Mouse (Mus musculus): Measurements from ENCODE around the gene Fibcd1. TPM values are rescaled to one million over a fixed set of nuclear protein-coding genes. Genes with fewer than 3 reads are reported as not detected.

The Fibcd1 gene
- polyA plus RNA-seq (2016; fragmentation: Nextera tagmentation; extraction: Ambion mirVana), result not detected in 2 replicates

DNA sequence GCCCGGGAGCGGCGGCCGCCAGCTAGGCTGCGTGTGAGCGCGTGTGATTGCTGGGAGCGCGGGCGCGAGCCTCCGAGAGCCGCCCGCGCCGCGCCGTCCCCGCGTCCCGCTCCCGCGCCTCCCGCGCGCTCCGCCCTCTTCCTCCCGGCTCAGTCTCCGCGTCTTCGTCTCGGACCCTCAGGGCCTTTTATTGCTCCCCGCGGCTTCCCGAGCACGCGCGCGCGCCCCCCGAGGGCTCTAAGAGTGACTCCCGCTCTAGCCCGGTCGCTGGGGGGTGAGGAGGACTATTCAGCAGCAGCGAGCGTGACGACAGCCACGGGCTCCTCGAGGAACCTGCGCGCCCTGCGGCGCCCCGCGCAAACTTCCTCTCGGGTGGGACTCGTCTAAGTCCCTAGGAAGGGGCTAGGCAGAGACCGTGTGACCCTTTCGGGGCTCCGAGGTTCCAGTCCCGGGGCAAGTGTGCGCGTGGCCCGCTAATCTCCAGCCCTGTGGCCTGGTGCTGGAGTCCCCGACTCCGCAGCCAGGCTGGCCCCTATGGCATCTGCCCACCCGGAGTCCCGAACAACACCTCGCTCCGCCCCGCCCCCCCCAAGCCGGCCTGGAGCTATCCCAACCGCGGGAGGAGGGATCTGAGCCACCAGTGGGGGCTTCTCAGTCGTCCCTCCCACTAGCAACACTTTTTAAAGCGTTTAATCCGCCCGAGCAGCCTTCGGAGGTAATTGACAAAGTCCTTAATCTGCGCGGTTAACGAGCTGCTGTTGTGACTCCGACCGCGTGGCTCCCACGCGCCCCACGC, at the start of gene Fibcd1:
Gene Fibcd1, minus strand, starts transcription at position 110 of the 796 bp plus-strand sequence.
- H3K9me3 ChIP-seq (replicated peaks), result no peaks in the 10 kb centered on the region
- H3K4me1 ChIP-seq, result peaks cover 21% of the 10 kb centered on the region
- peaks cover 74% of the 10 kb centered on the region for H3K27me3 ChIP-seq (replicated peaks)
- peak within 1 kb of the TSS; percentile 48 for H3K9ac ChIP-seq
- no peak for ATAC-seq
- 2% methylated on average over 65 of the region's 88 CpGs for WGBS (ENCODE audit: insufficient replicate concordance)
- no peak within 1 kb of the TSS for H3K27ac ChIP-seq
- no peaks in the 10 kb centered on the region for H3K36me3 ChIP-seq
- H3K4me2 ChIP-seq, result peak within 1 kb of the TSS; percentile 73
- H3K4me3 ChIP-seq, result peak within 1 kb of the TSS; percentile 49

DNA sequence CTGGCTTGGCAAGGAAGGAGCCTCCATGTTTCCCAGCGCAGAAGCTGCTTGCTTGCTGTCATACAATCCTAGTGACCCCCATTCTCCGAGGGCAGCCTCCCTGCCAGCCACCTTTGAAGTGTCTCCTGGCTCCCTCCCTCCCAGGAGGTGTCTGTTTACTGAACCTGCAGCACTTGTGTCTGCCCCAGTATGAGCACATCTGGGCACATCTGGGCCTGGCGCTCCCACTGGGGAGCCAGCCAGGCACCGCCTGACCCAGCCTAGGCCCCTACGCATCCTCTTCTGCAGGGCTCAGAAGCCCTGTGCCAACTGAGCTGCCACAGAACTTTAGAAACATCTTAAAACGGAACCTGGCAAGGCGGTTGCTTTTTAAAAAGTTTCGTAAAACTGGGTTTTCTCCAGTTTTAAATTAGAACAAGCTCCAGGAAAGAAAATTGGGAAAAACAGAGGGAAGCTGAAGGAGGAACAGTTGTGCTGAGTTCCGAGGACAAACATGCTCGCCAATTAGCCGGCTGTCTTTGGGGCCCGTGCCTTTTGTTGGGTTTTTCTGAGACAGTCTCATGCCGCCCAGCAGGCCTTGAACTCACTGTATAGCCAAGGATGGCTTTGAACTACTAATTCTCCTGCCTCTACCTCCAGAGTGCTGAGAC, 48.5 kb upstream of the Fibcd1 start:
- 61% methylated on average over 13 of the region's 13 CpGs for WGBS (ENCODE audit: insufficient replicate concordance)
- Histone ChIP-seq H3K4me2 (no peak overlapping the region), H3K27me3 (replicated peaks) (peaks cover 19% of the 10 kb centered on the region; the same call in 1 of the 2 replicates), H3K9ac (no peak overlapping the region), H3K27ac (no peak overlapping the region), H3K4me1 (no peaks in the 10 kb centered on the region), H3K36me3 (no peaks in the 10 kb centered on the region), H3K9me3 (replicated peaks) (no peaks in the 10 kb centered on the region), H3K4me3 (no peak overlapping the region)
- no peak for ATAC-seq

DNA sequence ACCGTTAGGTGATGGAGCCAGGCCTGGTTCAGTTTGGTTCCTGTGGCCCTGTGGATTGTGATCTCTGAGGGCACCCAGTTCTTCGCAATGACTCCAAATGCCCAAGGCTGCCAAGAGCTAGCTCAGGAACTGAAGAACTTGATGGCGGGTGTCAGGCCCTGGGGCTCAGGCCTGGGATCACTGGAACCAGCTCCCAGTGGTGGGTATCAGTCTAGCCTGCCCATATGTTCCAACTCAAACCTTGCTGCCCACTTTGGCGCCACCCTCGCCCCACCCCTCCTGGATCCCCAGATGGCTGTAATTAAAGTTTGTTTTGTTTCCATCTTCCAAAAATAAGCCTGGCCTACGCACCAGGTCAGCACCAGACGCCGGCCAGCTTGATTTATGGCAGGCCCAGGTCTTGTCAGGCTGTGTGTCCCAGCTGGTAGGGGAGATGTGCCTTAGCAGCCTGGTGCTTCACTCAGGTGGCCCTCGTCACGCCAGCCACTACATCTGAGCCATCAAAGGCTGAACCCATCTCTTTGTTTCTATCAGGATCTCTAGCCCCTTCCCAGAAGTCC, 47.4 kb upstream of the Fibcd1 start:
- no peak for ATAC-seq
- Histone ChIP-seq H3K27me3 (replicated peaks) (peaks cover 31% of the 10 kb centered on the region), H3K27ac (no peak overlapping the region), H3K9ac (no peak overlapping the region), H3K9me3 (replicated peaks) (no peaks in the 10 kb centered on the region), H3K36me3 (no peaks in the 10 kb centered on the region), H3K4me3 (no peak overlapping the region), H3K4me1 (no peaks in the 10 kb centered on the region), H3K4me2 (no peak overlapping the region)
- WGBS (ENCODE audit: insufficient replicate concordance), result 71% methylated on average over 10 of the region's 10 CpGs

DNA sequence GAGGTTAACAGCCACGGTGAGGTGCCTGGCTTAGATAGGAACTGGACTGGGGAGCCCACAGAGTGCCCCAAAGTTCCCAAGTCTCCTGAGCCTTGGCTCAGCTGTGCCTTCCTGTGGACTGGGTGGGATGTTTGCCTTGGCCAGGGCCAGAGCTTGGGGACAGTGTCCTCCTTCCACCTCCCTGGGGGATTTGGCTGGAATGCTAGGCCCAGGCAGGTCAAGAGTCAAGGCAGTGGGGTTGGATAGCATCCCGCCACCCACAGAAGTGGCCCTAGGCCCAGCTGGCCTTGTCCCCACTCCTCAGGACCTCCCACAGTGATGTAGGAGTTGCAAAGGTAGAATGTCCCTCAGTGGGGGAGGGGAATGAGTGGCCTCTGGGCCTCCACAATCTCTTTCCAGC, 45.4 kb upstream of the Fibcd1 start:
- Histone ChIP-seq H3K4me1 (0 out of 2 replicates have a peak, but pooled peaks cover 8% of the 10 kb centered on the region), H3K27ac (no peak overlapping the region), H3K9me3 (replicated peaks) (no peaks in the 10 kb centered on the region), H3K36me3 (no peaks in the 10 kb centered on the region), H3K27me3 (replicated peaks) (peaks cover 51% of the 10 kb centered on the region), H3K4me2 (no peak overlapping the region), H3K9ac (no peak overlapping the region), H3K4me3 (no peak overlapping the region)
- 83% methylated on average over 2 of the region's 2 CpGs for WGBS (ENCODE audit: insufficient replicate concordance)
- ATAC-seq, result no peak

DNA sequence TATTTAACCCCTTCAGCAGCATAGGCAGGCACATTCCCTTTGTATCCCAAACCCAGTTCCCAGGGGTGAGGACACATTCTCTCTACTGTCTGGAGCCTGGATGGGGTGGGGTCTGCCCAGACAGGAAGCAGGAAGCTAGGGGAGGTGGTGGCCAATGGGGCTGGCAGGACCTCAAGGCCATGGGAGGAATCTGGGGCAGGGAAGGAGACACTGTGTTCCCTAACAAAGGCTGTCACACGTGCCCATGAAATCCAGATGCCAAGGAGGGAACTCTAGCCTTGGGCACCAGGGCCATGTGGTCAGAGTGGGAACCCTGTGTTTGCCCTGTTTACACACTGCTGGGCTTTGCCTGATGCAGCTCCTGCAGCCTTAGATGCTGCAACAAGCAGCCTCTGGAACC, 43.1 kb upstream of the Fibcd1 start:
- H3K27ac ChIP-seq, result no peak overlapping the region
- WGBS (ENCODE audit: insufficient replicate concordance), result 36% methylated on average over 1 of the region's 1 CpGs
- ATAC-seq, result no peak
- no peaks in the 10 kb centered on the region for H3K36me3 ChIP-seq
- H3K4me3 ChIP-seq, result no peak overlapping the region
- H3K4me2 ChIP-seq, result no peak overlapping the region
- no peaks in the 10 kb centered on the region for H3K9me3 ChIP-seq (replicated peaks)
- peaks cover 74% of the 10 kb centered on the region for H3K27me3 ChIP-seq (replicated peaks)
- 0 out of 2 replicates have a peak, but pooled peaks cover 8% of the 10 kb centered on the region for H3K4me1 ChIP-seq
- no peak overlapping the region for H3K9ac ChIP-seq

DNA sequence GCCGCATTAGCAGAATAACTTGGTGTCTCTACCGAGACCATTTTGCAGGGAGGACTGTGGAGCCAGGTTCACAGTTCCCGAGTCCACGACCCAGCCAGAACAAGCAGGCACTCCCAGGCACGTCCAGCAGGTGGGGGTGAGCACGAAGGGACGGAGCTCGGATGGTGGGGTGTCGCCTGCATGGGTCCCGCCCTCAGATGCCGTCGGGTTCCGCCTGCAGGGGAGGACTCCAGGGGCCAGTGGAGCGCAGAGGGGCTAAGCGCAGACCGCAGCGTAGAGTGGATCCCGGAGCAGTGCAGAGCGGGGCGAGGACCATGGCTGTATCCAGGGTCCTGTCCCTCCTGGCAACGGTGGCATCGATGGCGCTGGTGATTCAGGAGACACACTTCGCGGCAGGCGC, 41.2 kb upstream of the Fibcd1 start, which contains the start of gene Lamc3:
Gene Lamc3, plus strand, starts transcription at position 262 of the 400 bp plus-strand sequence.
- Histone ChIP-seq H3K27ac (no peak within 1 kb of the TSS), H3K9ac (no peak within 1 kb of the TSS), H3K4me2 (peak within 1 kb of the TSS; percentile 35), H3K4me3 (peak within 1 kb of the TSS; percentile 6; the same call in 1 of the 2 replicates), H3K36me3 (no peaks in the 10 kb centered on the region), H3K9me3 (replicated peaks) (no peaks in the 10 kb centered on the region), H3K27me3 (replicated peaks) (peaks cover 93% of the 10 kb centered on the region), H3K4me1 (0 out of 2 replicates have a peak, but pooled peaks cover 8% of the 10 kb centered on the region)
- 6% methylated on average over 26 of the region's 26 CpGs for WGBS (ENCODE audit: insufficient replicate concordance)
- no peak for ATAC-seq

DNA sequence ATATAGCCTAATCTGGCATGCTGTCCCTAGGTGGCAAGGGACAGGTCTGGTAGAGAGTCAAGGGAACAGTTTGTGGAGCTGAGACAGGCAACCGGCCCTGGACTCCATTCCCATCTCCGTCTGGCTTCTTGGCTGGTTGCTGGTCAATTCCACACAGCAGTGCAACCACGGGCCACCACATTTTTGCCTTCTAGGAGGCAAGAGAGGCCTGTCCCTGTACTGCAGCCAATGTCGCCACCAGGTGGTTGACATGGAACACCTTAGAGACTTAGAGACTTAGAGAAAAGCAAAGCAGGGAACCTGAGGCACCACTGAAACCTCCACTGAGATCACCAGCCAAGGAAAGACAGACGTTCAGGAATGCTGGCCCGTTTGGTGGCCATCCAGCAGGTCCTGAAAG, 39.0 kb upstream of the Fibcd1 start:
- ATAC-seq, result no peak
- 0 out of 2 replicates have a peak, but pooled peaks cover 8% of the 10 kb centered on the region for H3K4me1 ChIP-seq
- H3K27me3 ChIP-seq (replicated peaks), result peaks cover 98% of the 10 kb centered on the region
- no peak overlapping the region for H3K4me2 ChIP-seq
- no peak overlapping the region for H3K9ac ChIP-seq
- H3K27ac ChIP-seq, result no peak overlapping the region
- WGBS (ENCODE audit: insufficient replicate concordance), result 17% methylated on average over 6 of the region's 6 CpGs
- no peak overlapping the region for H3K4me3 ChIP-seq
- no peaks in the 10 kb centered on the region for H3K36me3 ChIP-seq
- H3K9me3 ChIP-seq (replicated peaks), result no peaks in the 10 kb centered on the region

DNA sequence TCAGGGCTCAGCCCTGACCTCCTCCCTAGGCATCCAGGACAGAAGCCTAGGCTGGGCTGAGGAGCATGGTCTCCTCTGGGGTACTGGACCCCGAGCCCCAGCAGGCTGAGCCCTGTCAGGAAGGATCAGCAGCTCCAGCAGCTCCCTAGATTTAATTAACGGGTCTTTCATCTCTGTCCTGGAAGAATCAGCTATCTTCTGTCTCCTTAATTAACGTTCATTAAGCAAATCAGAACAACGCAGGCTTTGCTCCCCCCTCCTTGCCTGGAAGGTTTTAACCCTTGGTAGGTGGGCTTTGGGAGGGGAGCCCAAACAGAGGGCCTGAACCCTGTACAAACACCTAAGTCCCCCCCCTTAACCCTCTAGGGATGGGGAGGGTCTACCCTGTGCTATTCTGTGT, 37.3 kb upstream of the Fibcd1 start:
- Histone ChIP-seq H3K4me3 (no peak overlapping the region), H3K9ac (no peak overlapping the region), H3K9me3 (replicated peaks) (no peaks in the 10 kb centered on the region), H3K27ac (no peak overlapping the region), H3K36me3 (no peaks in the 10 kb centered on the region), H3K4me2 (no peak overlapping the region), H3K27me3 (replicated peaks) (peaks cover 98% of the 10 kb centered on the region), H3K4me1 (0 out of 2 replicates have a peak, but pooled peaks cover 8% of the 10 kb centered on the region)
- no peak for ATAC-seq
- 24% methylated on average over 4 of the region's 4 CpGs for WGBS (ENCODE audit: insufficient replicate concordance)

DNA sequence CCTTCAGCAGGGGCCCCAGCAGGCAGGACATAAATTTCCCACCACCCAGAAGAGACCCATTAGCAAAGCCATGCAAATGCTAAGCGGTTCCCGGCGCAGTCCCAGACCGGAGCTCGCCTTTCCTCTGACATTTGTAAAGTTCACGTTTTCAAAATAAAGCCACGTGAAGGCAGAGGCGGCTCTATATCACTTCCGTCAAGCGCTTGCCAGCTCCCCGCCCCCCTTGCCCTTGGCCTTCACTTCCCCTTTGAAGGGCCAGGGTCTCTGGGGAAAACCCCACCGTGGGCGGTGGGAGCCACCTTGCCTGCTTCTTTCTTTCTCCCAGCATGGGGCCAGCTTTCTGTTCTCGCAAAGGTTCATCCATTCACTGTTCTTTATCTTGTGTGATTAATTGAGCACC, 35.1 kb upstream of the Fibcd1 start:
- Histone ChIP-seq H3K4me2 (0 out of 2 replicates have a peak overlapping the region, but pooled peaks have one; percentile 0), H3K36me3 (no peaks in the 10 kb centered on the region), H3K9me3 (replicated peaks) (no peaks in the 10 kb centered on the region), H3K27me3 (replicated peaks) (peaks cover 95% of the 10 kb centered on the region), H3K27ac (no peak overlapping the region), H3K9ac (no peak overlapping the region), H3K4me1 (no peaks in the 10 kb centered on the region), H3K4me3 (no peak overlapping the region)
- no peak for ATAC-seq
- 3% methylated on average over 14 of the region's 14 CpGs for WGBS (ENCODE audit: insufficient replicate concordance)

DNA sequence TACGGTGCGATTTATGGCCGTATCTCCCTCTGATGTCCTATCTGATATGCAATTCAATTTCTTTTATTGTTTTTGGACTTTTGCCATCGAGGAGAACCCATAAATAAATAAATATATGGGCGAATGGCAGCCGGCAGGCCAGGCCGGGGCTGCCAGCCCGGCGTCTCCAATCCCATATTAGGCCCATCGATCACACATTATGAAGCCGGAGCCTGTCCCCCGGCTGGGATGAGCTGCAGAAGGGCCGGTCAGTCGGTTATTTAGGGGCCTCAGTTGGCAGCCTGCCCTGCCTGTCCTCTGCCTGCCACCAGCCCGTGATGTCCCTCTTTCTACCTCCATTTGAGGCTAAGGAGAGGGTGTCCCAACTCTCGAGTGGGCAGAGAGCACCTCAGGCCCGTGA, 32.8 kb upstream of the Fibcd1 start:
- Histone ChIP-seq H3K27me3 (replicated peaks) (peaks cover 95% of the 10 kb centered on the region), H3K4me3 (no peak overlapping the region), H3K36me3 (no peaks in the 10 kb centered on the region), H3K4me2 (no peak overlapping the region), H3K27ac (no peak overlapping the region), H3K4me1 (no peaks in the 10 kb centered on the region), H3K9me3 (replicated peaks) (no peaks in the 10 kb centered on the region), H3K9ac (no peak overlapping the region)
- WGBS (ENCODE audit: insufficient replicate concordance), result 68% methylated on average over 17 of the region's 17 CpGs
- no peak for ATAC-seq

DNA sequence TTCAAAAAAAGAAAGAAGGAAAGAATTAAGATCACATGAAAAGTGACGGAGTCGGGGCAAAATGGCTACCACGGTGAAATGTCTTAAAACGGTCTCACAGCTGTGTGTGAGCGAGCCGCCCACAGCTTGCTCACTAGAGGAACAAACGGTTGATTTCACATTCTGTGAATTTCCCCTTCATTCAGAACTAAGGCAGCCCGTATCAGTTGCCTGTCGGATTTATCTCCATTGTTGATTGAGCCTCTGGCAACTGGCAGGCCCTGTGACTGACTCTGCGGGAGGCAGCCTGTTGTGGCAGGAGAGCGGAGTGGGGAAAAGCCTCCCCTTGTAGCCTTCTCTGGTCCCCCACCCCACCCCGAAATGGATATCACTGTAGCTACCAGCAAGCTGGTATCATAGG, 30.6 kb upstream of the Fibcd1 start:
- H3K27me3 ChIP-seq (replicated peaks), result peaks cover 77% of the 10 kb centered on the region
- H3K9me3 ChIP-seq (replicated peaks), result no peaks in the 10 kb centered on the region
- H3K4me1 ChIP-seq, result no peaks in the 10 kb centered on the region
- H3K27ac ChIP-seq, result no peak overlapping the region
- H3K9ac ChIP-seq, result no peak overlapping the region
- no peak overlapping the region for H3K4me3 ChIP-seq
- 20% methylated on average over 12 of the region's 12 CpGs for WGBS (ENCODE audit: insufficient replicate concordance)
- no peak overlapping the region for H3K4me2 ChIP-seq
- no peak for ATAC-seq
- no peaks in the 10 kb centered on the region for H3K36me3 ChIP-seq

DNA sequence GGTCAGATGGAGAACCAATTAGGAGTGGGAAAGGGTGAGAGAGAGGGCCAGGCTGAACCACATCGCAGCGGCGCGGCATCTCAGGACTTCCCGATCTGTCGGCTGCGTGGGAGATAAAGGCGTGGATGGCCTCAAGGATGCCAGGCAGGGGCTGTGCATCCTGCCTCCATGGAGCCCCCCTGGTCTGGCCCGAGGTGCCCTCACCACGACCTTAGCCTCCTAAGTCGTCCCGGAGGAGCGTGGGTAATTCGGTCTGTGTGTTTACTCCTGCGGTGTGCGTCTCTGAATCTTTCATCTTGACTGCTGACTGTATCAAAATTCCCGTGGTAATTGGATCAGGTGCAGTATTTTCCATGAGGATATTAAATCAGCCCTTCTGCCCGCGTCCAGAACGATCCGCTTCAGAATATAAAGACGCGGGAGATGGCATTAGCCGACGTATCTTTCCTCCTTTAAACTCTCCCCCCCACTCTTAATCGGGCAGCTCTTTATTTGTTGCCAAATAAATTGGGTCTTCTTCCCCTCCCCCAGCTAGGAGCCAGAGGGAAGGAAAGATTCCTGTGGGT, 28.6 kb upstream of the Fibcd1 start:
- 77% methylated on average over 26 of the region's 26 CpGs for WGBS (ENCODE audit: insufficient replicate concordance)
- Histone ChIP-seq H3K36me3 (no peaks in the 10 kb centered on the region), H3K27me3 (replicated peaks) (peaks cover 58% of the 10 kb centered on the region), H3K27ac (no peak overlapping the region), H3K9ac (no peak overlapping the region), H3K9me3 (replicated peaks) (no peaks in the 10 kb centered on the region), H3K4me1 (no peaks in the 10 kb centered on the region), H3K4me3 (no peak overlapping the region), H3K4me2 (no peak overlapping the region)
- ATAC-seq, result no peak
